Mouse (Mus musculus) heart, postnatal 0 days (tissue): ENCODE measurements around the gene Mum1.

Experiments used
- CTCF ChIP-seq: IDR thresholded peaks from 2 replicates; pipeline ENCODE4 v1.5.1; 2016; ENCODE audit warnings: antibody characterized with exemption, control low read depth, low read depth
- EP300 ChIP-seq: IDR thresholded peaks from 2 replicates; pipeline ENCODE4 v1.6.1; 2016; ENCODE audit warnings: antibody characterized with exemption, low read depth

- no peak for TF ChIP-seq EP300
- no peak for TF ChIP-seq CTCF
Observed at GRCm38 (mm10) chr10:80193976-80194375, 32.3 kb upstream of the Mum1 start.
